Mouse (Mus musculus) cerebellum, adult 11-12 months (tissue): Measurements from ENCODE around the gene Olfr464.
"Not testable (repeated sequence)": the region's sequence is repeated elsewhere in the genome, so short reads cannot be mapped to it uniquely, and the experiment has no call there.

Experiments
- DNase-seq: peaks from one replicate; pipeline ENCODE4 v3.0.0; 2022

The Olfr464 gene

DNA sequence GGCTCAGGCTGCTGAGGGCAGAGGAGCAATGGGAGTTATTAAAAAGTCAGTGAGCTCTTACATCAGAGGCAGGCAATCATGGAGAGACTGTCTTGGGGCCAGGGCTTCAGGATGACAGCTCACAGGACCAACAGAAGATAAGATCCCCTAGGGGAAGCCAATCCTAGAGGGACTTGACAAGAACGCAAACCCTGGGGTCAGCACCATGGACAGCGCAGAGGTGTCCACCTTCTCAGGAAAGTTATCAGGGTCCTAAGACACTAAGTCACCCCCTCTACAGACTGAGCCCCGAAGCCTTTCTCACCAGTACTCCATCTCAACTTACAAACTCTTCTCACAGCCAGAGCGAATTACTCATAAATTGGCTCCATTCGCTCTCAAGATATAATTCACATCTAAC lies at the start of gene Olfr464:
Gene Olfr464, minus strand, starts transcription at position 2 of the 400 bp plus-strand sequence.
- DNase-seq = no peak

DNA sequence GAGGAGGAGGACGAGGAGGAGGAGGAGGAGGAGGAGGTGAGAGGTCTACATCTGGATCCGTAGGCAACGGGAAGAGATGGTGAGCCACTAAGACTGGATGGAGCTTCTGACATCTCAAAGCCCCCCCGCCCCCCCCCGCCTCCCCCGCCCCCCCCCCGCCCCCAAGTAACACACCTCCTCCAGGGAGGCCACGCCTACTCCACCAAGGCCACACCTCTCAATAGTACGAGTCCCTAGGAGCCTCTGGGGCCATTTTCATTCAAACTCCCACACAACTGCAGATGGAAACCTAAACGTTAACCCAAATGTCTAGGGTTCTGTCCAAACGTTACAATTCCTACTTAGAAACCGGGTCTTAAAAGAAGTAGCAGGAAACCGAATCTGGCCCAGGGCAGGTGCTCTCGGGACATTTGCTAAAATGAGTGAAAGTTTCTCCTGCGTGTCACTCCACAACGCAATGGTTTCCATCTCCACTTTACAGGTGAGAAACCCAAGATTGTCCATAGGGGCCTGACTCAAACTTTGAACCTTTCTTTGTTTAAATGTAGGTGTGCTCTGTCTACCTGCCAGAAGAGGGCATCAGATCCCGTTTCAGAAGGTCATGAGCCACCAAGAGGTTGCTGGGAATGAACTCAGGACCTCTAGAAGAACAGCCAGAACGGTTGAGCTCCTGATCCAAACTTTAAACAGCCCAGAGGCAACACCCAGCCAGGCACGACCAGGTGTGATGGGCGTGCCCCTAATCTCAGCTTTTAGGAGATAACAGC lies 47.8 kb upstream of the Olfr464 start:
- DNase-seq = no peak

DNA sequence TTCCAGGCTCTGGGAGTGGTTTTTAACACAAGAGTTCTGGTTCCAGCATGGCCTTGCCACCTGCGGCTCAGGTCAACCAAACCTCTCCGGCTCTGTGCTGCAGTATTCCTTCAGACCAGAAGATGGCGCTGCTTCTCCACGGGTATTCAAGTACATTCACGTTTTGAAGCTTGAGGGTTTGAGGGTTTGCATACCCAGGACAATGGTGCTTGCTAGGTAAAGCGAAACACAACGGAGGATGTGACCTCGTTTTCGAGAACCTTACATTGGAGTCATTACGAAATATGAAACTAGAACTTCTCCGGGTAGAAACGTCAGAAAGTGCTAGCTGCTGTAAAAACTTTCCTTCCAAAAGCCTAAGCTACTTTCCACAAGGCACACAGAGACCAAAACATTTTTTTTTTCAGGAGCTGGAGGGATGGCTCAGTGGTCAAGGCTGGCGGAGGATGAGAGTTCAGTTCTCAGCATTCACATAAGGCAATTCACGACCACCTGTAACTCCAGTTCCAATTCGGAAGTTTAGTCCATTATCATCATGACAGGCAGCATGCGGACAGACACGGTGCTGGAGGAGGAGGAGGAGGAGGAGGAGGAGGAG lies 47.0 kb upstream of the Olfr464 start:
- DNase-seq = peak; percentile 82

DNA sequence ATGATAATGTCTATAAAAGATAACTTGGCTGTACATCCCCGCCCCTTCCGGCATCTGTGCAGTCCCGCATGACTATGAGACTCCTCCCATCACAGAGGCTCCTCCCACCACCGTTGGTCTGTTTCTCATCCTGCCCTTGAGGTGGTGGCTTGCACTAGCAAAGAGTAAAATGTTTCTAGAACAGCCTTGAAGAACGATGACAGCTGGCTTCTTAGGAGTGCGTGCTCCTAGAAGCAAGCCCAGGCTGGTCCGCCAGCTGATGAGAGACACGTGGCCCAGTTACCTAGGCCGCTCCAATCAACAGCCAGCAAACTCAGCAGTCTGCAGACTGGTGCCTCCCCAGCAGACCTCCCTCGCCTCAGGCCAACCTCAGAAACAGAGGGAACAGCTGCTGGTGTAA lies 45.4 kb upstream of the Olfr464 start:
- no peak for DNase-seq

DNA sequence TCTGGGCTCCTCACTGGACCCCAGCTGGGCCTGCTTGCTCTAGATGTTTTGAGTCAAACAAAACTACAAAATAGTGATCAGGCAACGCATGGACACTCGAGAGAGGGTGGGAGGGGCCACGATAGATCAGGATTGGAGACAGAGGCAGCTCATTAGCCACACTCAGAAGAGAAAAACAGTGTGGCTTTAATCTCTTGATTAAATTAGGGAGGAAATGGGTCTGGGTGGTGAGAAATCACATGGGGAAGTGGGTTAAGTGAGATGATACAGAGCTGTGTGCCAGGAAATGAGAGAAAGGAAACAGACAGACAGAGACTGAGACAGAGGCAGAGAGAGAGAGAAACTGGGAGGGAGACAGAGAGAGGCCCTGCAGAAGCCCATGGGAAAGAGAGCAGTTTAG lies 44.5 kb upstream of the Olfr464 start:
- no peak for DNase-seq

DNA sequence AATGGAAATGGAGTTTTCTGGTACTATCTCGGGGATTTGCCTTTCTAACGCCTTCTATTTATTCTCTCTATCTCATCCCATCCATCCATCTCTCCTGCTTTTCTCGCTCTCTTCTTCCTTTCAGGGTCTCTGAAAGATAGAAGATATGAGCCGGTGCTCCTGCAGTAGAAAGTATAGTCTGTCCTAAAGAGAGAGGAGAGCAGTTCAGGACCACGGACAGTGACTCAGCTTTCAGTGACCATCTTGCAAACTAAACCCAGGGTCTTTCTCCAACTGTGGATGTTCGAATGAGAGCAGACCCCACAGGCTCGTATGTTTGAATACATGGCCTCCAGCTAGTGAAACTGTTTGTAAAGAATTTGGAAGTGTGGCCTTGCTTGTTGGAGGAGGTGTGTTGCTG lies 36.3 kb upstream of the Olfr464 start:
- DNase-seq = no peak

DNA sequence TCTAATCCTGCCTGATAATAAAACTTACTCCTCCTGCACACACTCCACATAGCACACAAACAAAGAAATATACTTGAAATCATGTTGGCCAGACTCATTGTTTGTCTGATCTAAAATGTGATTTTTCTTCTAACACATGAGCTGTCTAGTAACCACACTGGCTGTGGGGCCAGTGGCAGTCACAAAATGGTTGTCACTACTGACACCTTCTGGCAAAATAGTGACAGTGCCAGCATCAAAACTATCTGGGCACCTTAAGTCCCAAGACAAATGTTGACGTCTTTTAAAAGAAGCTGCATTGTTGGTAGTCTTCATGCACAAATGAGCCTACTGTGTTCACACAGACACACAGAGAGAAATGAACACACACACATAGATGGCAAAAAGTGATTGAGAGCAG lies 34.4 kb upstream of the Olfr464 start:
- no peak for DNase-seq

DNA sequence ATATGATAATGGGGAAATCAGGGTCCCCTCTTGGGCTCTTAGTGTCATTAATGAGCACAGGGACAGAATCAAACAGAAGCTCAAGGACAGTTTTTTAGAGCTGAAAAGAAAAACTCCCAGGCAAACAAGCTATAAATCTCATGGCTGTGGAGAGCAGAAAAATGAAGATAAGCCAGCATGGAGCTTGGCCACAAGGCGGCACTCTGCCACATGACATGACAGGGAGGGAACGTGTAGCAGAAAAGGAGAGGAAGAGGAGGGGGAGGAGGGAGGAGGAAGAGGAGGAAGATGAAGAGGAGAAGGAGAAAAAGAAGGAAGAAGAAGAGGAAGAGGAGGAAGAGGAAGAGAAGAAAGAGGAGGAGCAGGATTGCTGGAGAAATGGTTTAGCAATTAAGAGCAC lies 29.2 kb upstream of the Olfr464 start:
- no peak for DNase-seq

DNA sequence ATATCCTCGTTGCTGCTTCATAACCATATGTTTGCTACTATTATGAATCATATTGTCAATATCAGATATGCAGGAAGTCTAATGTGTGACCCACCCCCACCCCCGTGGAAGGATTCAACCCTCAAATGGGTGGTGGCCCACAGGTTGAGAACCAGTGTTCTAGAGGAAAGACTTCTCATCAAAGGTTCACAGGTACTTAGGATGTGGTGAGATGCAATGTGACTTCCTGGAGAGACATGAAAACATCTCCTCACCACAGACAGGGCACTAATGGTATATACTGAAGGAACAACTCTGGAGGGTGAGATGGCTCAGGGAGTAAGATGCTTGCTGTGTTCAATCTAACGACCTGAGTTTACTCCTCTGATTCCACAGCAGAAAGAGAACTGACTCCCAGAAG lies 14.7 kb upstream of the Olfr464 start:
- DNase-seq = no peak

DNA sequence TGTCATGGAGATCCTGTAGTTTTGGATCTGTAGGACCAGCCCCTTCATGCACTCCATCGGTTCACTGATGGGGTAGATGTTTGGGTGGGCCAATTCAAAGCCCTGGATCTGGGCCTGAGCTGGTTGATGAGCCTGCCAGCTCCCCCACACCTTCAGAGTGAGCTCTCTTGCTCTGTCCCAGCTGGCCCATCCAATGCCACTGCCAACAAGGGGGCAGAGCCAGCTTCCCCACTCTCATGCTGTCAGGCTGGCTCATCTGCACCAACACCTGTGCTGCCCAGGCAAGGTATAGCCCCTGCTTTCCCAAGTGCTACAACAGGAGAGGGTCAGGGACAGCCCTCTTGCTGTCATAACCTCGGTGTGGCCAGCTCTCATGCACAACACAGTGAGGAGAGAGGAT lies 13.0 kb upstream of the Olfr464 start:
- no peak for DNase-seq

DNA sequence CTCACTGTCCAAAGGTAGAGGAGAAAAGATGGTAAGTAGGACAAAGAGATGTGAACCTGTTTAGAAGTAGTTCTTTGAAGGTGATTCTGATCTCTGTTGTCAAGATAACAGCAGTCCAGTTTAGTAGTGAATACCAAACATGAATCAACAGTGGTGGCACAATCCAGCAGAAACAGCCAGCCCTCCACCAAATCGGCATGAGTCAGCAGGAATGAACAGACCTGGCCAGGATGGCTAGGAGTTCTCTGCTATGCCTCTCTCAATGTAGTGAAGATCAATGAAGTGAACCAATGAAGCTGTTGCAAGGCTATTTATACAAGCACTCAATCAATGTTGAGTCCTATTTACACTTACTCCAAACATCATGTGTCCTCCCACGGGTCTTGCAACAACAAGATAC lies 9.6 kb upstream of the Olfr464 start:
- no peak for DNase-seq

DNA sequence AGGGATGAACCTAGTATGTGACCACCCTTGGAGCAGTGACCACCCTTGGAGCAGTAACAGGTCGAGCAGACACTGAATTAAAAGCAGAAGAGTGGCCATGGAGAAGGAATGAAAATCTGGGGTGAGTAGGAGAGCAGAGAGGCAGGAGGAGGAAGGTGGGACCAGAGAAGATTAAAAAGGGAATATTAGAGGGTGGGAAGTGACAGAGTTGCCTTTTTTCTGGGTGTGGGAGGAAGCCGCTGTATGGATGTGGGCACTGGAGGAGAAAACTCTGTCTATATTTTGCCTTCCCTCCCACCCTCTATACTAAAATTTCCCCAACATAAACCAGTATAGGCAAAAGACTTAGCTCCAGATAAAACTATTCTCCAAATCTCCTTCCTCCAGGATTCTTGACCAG lies 466 bp downstream of the Olfr464 start:
- no peak for DNase-seq

DNA sequence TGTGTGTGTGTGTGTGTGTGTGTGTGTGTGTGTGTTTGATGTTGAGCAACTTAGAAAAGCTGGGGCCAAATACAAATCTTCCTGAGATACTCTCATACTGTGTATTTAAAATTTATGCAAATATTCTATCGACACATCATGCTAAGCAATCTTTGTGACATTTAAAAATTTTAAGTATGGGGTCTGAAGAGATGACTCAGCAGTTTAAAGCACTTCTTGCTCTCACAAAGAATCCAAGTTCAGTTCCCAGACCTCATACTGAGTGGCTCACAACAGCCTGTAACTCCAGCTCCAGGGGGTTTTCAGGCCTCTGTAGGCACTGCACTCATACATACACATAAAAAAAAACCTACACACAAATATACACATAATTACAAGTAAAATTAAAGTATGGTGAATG lies 4.8 kb downstream of the Olfr464 start:
- DNase-seq = no peak

DNA sequence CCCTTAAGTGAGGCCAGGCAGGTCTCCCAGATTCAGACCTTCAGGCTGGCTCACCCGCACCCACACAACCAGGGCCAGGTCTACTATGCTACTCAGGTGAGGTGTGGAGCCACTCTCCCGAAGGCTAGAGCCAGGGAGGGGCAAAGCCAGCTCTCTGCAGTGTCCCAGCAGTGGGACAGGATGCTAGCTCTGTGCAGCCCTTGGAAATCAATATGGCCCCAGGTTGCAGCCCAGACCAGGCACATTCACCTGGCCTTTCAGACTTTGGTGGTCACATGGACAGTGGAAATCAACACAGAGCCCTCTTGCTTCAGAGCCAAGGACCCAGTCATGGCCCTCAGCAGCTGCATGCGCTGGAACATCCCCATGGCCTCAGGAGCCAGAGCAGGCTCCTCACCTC lies 16.4 kb downstream of the Olfr464 start:
- no peak for DNase-seq

DNA sequence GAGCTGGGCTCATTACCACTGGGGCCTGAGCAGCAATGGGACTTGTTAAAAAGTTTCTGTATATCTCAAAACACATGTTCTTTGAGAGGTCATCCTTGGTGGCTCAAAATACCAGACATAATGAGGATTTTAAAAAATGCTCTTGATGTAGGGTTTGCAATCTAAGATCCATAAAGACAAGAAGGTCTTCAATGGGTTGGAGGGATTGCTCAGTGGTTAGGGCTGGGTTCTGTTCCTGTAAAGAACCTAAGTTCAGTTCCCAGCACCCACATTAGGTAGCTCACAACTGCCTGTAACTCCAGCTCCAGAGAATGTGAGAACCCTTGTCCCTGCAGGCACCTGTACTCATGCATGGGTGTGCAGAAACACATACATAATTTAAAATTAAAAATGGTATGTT lies 23.5 kb downstream of the Olfr464 start, which contains the start of gene Olfr463:
Gene Olfr463, minus strand, starts transcription at position 101 of the 400 bp plus-strand sequence.
- DNase-seq = no peak

DNA sequence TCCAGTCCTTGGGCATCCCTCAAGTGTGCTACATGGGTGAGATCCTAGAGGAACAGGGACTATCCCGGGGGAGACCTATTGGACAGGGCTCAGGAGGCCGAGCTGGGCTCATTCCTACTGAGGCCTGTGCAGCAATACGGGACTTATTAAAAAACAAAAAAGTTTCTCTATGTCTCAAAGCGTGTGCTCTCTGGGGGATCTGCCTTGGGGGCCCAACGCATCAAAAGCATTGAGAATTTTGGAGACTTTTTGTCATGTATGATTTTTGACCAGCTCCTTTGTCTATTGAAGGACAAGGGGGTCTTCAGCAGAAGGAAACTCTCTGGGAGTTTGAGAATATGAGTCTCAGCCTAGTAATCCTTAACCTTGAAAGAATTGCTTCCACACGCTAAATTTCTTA lies 28.6 kb downstream of the Olfr464 start, which contains the start of gene Olfr462:
Gene Olfr462, minus strand, starts transcription at position 101 of the 400 bp plus-strand sequence.
- no peak for DNase-seq

DNA sequence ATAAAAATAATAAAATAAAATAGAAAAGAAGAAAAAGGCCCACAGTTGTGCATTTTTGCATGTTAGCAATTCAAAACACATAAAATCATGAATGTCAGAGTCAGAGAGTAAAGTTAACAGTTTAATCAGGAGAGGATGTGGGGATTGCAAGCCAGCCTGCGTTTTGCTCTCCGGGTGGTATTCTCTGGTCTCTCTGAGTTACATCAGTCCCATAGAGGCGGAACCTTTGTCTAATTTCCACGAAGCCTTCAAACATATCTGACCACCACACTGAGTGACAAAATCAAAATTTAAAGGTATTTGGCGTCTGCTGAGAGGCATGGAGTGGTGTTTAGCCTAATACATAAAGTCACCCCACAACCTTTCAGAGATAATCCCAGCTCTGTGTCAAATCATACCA lies 35.9 kb downstream of the Olfr464 start:
- DNase-seq = no peak

DNA sequence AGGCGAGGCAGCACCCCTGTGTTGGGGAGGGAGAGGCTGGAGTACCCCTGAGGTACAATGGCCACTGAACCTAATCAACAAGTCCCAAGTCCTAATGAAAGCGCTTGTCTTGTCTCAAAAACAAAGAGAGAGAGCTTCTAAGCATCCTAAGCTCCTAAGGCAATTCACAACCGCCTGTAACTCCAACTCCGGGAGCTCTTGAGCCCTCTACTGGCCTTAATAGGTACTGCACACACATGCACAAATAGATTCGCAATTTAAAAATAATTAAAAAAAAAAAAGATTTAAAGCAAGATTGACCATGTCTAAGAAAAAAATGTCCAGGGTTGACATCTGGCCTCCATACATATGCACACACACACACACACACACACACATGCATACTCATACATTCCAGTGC lies 37.3 kb downstream of the Olfr464 start:
- DNase-seq = no peak

DNA sequence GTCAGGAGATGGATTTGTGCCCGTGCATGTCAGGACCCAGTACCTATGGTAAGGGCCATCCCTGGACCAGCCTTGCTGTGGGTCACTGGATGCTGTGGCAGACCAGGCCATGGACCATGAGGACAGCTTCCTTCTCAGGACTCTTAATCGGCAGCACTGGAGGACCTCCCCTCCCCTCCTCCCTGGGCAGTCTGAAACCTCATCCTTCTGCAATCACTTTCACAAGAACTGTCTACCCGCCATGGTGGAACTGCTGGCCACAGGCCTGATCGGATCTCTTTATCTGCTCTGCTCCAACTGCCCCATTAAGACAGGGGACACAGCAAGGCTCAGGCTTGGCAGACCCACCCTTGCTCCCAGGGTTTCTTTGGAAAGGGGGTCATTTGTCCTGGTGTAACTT lies 39.1 kb downstream of the Olfr464 start:
- no peak for DNase-seq

DNA sequence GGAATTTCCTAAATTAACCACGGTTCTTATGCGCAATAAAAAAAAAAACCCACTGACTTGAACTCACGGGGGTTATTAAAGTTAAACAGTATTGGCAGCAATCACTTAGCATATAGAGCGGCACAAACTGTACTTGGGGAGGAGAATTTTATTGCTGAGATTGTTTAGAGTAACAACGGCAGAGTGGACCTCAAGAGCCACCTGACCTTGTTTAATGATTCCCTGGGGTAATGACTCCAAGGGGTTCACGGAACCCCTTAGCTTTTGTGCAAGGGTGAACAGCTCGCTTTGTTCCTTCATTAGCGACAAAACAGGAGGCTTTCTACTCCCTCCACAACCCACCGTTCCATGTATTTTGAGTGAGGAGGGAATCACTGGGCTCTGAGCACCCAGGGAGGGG lies 40.9 kb downstream of the Olfr464 start:
- no peak for DNase-seq

DNA sequence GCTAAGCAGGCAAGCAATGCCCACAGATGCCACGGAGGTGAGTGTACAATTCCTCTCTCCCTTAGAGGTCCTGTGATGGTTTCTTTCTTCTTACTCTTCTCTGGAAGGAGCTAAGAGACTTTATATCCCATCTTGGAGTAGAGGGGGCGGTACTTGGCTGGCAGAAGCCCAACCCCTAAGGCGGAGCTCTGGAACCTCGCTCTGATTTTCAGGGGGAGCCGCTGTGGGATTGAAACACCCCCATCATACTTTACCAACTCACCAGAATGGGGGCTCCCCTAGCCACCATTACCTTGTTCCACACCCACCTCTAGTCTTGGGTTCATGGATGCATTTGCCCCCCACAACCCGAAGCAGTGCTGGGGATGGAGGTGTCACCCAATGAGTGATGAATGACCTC lies 45.3 kb downstream of the Olfr464 start, which contains the start of gene Epx:
Gene Epx, minus strand, starts transcription at position 101 of the 400 bp plus-strand sequence.
- DNase-seq = no peak

DNA sequence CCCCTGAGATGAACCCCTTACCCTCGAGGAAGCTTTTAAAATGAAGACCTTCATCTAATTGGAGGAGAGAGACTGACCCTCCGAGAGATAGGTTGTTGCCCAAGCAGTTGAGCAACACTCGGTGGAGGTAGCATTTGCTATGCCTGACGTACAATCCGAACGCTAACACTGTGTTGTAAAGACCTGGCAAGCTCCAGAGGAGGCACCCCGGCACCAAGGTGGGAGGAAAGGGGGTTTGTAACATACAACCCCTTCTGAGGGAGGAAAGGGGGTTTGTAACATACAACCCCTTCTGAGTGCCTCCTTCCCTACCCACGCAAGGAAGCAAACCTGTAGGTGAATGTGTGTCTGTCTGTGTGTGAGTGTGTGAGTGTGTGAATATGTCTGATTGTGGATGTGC lies 49.0 kb downstream of the Olfr464 start:
- DNase-seq = no peak

DNA sequence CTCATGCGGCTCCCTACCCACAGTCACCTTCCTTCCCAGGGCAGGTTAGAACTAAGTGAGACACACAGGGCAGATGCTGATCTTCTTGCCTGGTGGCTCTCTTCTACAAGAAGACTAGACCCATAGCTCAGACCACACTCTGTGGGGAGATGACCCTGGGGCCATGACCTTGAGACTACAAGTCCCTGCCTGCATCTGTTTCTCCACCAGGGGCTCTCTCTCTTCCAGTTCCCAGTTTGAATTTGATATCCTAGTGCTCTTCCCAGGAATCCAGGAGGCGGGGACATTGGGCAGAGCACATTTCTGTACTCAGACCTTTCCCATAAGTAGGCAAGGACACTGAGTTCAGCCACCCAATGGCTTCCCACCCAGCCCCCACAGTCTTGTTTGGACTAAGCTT lies 50.7 kb downstream of the Olfr464 start:
- no peak for DNase-seq

DNA sequence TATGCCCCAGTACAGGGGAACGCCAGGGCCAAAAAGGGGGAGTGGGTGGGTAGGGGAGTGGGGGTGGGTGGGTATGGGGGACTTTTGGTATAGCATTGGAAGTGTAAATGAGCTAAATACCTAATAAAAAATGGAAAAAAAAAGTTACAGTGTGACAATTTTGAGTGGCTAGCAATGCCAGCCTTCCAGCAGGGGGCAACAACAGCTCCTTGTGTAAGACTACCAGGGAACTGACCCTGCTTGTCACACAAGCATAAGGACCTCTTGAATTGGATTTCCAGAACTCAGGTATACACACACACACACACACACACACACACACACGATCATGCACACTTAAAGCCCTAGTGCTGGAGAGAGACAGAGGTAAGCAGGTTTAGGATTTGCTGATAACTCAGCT lies 53.9 kb downstream of the Olfr464 start:
- DNase-seq = not testable (repeated sequence)
